Mouse (Mus musculus) heart, postnatal 0 days (tissue): Measurements from ENCODE around the gene Upk1b.

Experiments used
- CTCF ChIP-seq: IDR thresholded peaks from 2 replicates; pipeline ENCODE4 v1.5.1; 2016; ENCODE audit warnings: antibody characterized with exemption, control low read depth, low read depth
- EP300 ChIP-seq: IDR thresholded peaks from 2 replicates; pipeline ENCODE4 v1.6.1; 2016; ENCODE audit warnings: antibody characterized with exemption, low read depth

DNA sequence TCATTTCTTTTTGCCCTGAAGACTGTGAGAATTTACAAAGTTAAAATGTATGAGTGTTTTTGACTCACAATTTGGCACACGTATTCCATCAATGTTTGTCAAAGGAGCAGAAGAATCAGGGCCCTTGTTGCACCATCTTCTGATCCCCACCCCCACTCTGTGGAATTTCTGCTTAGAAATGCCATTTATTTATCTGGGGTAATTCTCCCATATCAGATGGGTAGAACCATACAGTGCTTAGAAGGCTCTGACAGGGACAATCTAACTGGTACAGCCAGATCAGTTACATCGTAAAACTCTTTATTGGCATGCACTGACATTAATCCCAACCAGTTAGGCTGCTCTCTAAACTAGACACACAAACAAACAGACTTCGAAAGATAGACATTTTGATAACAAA is 10.2 kb downstream of the Upk1b start:
- TF ChIP-seq CTCF (no peak), EP300 (no peak)
